Mouse (Mus musculus) stomach, embryonic 14.5 days (tissue): ENCODE results near the gene 2210011C24Rik. TPM values are rescaled to one million over a fixed set of nuclear protein-coding genes. Genes with fewer than 3 reads are reported as not detected.

ENCODE experiments used
- ATAC-seq: fragments of 200-750 bp; cut with Nextera tagmentation; 2 replicates; pipeline ENCODE4 v1.8.0; 2017; ENCODE audit warnings: low read depth, moderate TSS enrichment; ENCODE audit not compliant: insufficient number of reproducible peaks, insufficient read depth, low FRiP score
- H3K27ac ChIP-seq: fragments of 300-500 bp; sonication (generic); 2 replicates; pipeline ENCODE4 v1.5.1; 2014; ENCODE audit warnings: mild to moderate bottlenecking, low read length, moderate library complexity, mixed read lengths
- H3K27me3 ChIP-seq: fragments of 300-500 bp; sonication (generic); 2 replicates; pipeline ENCODE4 v1.6.1; 2014; ENCODE audit warnings: low read length, control low read depth, mixed read lengths; ENCODE audit not compliant: control insufficient read depth, insufficient read depth
- H3K36me3 ChIP-seq: fragments of 300-500 bp; sonication (generic); 2 replicates; pipeline ENCODE4 v1.6.1; 2014; ENCODE audit warnings: mild to moderate bottlenecking, control low read depth, low read length, moderate library complexity, mixed read lengths; ENCODE audit not compliant: control insufficient read depth, insufficient read depth
- H3K4me1 ChIP-seq: fragments of 300-500 bp; sonication (generic); 2 replicates; pipeline ENCODE4 v1.6.1; 2014; ENCODE audit warnings: low read length, control low read depth, mixed read lengths; ENCODE audit not compliant: control insufficient read depth, insufficient read depth
- H3K4me2 ChIP-seq: fragments of 300-500 bp; sonication (generic); replicated peaks from 2 replicates; pipeline ENCODE4 v1.6.1; 2014; ENCODE audit warnings: low read depth, low read length, control low read depth
- H3K4me3 ChIP-seq: fragments of 300-500 bp; sonication (generic); 2 replicates; pipeline ENCODE4 v1.5.1; 2014; ENCODE audit warnings: low read depth, low read length, control low read depth
- H3K9ac ChIP-seq: fragments of 300-500 bp; sonication (generic); replicated peaks from 2 replicates; pipeline ENCODE4 v1.6.1; 2014; ENCODE audit warnings: low read depth, mild to moderate bottlenecking, control low read depth, low read length, moderate library complexity, mixed read lengths
- H3K9me3 ChIP-seq: fragments of 300-500 bp; sonication (generic); 2 replicates; pipeline ENCODE4 v1.6.1; 2016; ENCODE audit warnings: low read depth, low read length, control low read depth; ENCODE audit not compliant: control insufficient read depth
- whole genome bisulfite sequencing: fragments of 180-500 bp; shearing (Covaris S2); extraction: QIAGEN DNeasy Blood & Tissue Kit; methylation state at CpG from one replicate; pipeline ENCODE4 v1.1.7; 2014; 5-methylcytosine and 5-hydroxymethylcytosine counted together
- polyA plus RNA-seq: library from polyadenylated mRNA; unstranded; fragments of >200 nt; fragmentation: Nextera tagmentation; extraction: Ambion mirVana; gene quantifications from 2 replicates; pipeline ENCODE4 v1.2.1, GENCODE M21; 2014

Gene 2210011C24Rik
- polyA plus RNA-seq, 1 experiment from 2014 or later: 1.1 TPM

DNA sequence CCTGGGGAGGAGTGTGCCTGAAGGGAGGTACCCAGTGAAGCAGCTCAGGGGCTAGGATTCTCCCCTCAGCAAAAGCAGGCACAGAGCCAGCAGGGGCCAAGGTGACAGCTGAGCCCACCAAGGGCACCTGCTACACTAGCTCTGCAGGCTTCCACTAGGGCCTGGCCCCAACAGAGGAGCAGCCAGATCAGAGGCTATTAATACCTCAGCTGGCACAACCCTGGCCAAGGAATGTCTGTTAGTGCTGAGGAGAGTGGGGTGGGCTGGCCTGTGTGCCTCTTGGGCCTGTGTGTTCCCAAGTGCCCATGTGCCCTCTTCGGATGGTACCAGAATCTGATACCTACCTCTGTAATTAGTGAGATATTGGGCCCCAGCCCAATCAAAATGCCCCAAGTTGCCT lies 31.7 kb downstream of the 2210011C24Rik start:
- WGBS: 86% methylated on average over 1 of the region's 1 CpGs

DNA sequence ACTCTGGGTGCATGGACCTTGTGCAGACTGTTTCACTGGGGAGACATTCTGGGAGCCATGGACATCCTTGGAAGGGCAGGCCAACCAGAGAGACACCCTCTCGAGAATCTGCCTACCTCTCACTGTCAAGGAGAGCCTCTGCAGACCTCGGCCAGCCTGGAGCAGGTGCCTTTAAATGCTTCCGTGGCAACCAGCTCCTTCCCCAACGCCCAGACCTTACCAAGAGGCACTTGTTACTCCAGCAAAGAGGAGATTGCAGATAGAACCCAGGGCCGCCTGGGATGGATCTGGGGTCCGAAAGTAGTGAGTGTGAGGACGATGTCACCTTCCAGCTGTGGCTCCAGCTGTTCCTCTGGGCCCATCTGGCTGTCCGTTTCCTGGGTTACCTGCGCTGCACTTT lies 33.8 kb downstream of the 2210011C24Rik start:
- no peak for ATAC-seq
- 76% methylated on average over 9 of the region's 9 CpGs for WGBS
- Histone ChIP-seq H3K9me3 (no peaks in the 10 kb centered on the region), H3K9ac (no peak overlapping the region), H3K4me1 (peaks cover 16% of the 10 kb centered on the region; the same call in 1 of the 2 replicates), H3K4me3 (no peak overlapping the region), H3K27me3 (no peaks in the 10 kb centered on the region), H3K27ac (no peak overlapping the region; the same call in 1 of the 2 replicates), H3K36me3 (peaks cover 25% of the 10 kb centered on the region), H3K4me2 (no peak overlapping the region)

More for the DNA sequence above, 31.7 kb downstream of the 2210011C24Rik start:
- H3K9me3 ChIP-seq: no peaks in the 10 kb centered on the region
- no peak for ATAC-seq
- no peak overlapping the region for H3K27ac ChIP-seq
- peaks cover 37% of the 10 kb centered on the region for H3K36me3 ChIP-seq
- no peak overlapping the region for H3K4me2 ChIP-seq
- H3K4me3 ChIP-seq: no peak overlapping the region
- no peak overlapping the region for H3K9ac ChIP-seq
- peaks cover 7% of the 10 kb centered on the region; the same call in 1 of the 2 replicates for H3K4me1 ChIP-seq
- no peaks in the 10 kb centered on the region for H3K27me3 ChIP-seq

DNA sequence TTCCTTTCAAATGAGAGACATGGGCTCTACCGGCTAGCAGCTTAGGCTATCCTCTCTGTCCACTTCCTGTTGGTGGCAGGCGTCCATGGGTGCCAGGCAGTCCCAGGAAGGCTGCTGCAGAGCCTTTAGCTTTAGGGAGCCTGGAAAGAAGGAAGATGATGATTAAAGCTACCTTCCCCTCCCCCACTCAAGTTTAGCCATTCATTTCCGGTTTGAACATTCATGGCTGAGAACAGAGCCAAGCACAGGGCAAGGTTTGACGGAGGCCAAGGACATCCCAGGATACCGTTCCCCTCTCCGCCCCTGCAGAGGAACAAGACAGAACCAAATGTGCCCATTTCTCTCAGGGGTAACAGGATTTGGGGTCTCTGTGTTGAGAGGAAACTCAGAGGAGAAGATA lies 34.3 kb downstream of the 2210011C24Rik start:
- Histone ChIP-seq H3K9ac (no peak overlapping the region), H3K4me2 (no peak overlapping the region), H3K4me1 (peaks cover 16% of the 10 kb centered on the region; the same call in 1 of the 2 replicates), H3K36me3 (peaks cover 22% of the 10 kb centered on the region), H3K9me3 (no peaks in the 10 kb centered on the region), H3K27ac (no peak overlapping the region; the same call in 1 of the 2 replicates), H3K27me3 (no peaks in the 10 kb centered on the region), H3K4me3 (no peak overlapping the region)
- 46% methylated on average over 6 of the region's 6 CpGs for WGBS
- no peak for ATAC-seq

DNA sequence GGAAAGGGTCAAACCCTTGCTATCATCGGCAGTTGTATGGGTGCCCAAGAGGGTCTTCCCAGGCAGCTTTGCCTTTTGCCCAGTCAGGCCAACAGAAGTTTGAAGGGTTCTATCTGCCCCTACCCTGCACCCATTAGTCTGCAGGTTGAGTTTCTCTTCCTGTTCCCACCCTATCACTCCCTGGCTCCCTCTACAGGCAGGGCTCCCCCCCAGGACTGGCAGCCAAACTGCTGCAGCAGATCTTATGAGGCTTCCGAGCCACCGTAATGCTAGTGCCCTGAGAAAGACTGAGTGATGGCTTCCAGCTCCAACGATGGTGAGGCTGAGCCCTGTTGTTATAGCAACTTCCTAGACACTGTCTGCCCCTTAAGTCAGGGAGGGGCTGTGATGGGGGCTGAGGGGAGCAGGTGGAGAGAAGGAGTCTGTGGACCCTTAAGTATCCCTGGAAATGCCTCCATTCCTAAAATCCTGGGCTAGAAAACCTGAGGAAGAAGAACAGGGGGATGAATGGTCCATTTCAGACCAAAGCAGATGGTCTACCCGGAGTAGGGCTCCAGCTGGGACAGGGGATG lies 35.1 kb downstream of the 2210011C24Rik start:
- Histone ChIP-seq H3K4me3 (no peak overlapping the region), H3K9me3 (no peaks in the 10 kb centered on the region), H3K27ac (no peak overlapping the region), H3K4me2 (no peak overlapping the region), H3K9ac (no peak overlapping the region), H3K36me3 (peaks cover 16% of the 10 kb centered on the region), H3K27me3 (no peaks in the 10 kb centered on the region), H3K4me1 (peaks cover 16% of the 10 kb centered on the region; the same call in 1 of the 2 replicates)
- ATAC-seq: no peak
- 72% methylated on average over 5 of the region's 5 CpGs for WGBS

DNA sequence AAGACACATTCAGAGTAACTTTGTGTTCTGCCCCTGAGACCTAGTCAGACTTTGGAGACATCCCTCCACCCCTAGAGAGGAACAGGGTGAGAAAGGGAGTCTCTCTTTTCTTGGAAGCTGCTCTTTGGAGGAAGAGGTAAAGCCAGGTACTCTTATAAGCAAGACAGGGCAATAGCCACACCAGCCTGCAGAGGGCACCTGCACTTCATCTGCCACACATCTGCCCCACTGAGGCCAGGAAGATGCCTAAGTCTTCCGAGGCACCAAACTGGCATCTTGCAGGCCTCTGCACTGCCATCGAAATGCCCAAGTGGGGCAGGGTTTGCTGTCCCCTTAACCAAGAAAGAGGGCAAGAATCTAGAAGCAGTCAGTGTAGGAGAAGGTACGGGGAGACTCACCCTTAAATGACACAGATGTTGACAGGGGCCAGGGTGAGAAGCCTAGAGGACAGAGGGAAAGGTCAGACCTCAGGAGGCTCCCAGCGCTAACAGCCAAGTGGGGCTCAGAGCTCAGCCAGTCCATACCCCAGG lies 35.8 kb downstream of the 2210011C24Rik start:
- WGBS: 87% methylated on average over 4 of the region's 4 CpGs
- Histone ChIP-seq H3K4me3 (no peak overlapping the region), H3K9ac (no peak overlapping the region), H3K9me3 (no peaks in the 10 kb centered on the region), H3K4me2 (no peak overlapping the region), H3K27ac (no peak overlapping the region), H3K4me1 (peaks cover 19% of the 10 kb centered on the region; the same call in 1 of the 2 replicates), H3K36me3 (peaks cover 9% of the 10 kb centered on the region), H3K27me3 (no peaks in the 10 kb centered on the region)
- ATAC-seq: no peak

DNA sequence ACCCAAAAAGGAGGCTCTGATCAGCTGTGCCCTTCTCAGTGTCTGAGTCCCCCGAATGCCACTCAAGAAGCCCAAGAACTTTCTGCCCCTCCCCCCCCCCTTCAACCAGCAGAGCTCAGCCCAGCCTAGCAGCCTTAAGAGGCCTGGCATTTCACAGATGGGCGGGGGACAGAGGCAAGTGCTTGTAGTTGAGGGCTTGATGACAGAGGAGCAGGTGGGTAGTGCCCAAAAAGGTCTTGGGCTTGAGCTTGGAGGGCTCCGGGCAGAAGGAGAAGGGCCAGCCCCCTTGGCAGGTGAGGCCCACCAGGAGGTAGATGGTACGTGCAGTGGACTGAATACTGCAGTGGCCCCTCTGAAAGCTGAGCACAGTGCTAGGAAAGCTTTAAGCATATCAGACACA lies 37.5 kb downstream of the 2210011C24Rik start:
- no peaks in the 10 kb centered on the region for H3K27me3 ChIP-seq
- peaks cover 19% of the 10 kb centered on the region; the same call in 1 of the 2 replicates for H3K4me1 ChIP-seq
- H3K9me3 ChIP-seq: no peaks in the 10 kb centered on the region
- H3K4me3 ChIP-seq: no peak overlapping the region
- 0 out of 2 replicates have a peak overlapping the region, but pooled peaks have one; percentile 1 for H3K4me2 ChIP-seq
- WGBS: 82% methylated on average over 4 of the region's 4 CpGs
- H3K27ac ChIP-seq: no peak overlapping the region
- H3K9ac ChIP-seq: no peak overlapping the region
- H3K36me3 ChIP-seq: no peaks in the 10 kb centered on the region; the same call in 1 of the 2 replicates
- ATAC-seq: no peak

DNA sequence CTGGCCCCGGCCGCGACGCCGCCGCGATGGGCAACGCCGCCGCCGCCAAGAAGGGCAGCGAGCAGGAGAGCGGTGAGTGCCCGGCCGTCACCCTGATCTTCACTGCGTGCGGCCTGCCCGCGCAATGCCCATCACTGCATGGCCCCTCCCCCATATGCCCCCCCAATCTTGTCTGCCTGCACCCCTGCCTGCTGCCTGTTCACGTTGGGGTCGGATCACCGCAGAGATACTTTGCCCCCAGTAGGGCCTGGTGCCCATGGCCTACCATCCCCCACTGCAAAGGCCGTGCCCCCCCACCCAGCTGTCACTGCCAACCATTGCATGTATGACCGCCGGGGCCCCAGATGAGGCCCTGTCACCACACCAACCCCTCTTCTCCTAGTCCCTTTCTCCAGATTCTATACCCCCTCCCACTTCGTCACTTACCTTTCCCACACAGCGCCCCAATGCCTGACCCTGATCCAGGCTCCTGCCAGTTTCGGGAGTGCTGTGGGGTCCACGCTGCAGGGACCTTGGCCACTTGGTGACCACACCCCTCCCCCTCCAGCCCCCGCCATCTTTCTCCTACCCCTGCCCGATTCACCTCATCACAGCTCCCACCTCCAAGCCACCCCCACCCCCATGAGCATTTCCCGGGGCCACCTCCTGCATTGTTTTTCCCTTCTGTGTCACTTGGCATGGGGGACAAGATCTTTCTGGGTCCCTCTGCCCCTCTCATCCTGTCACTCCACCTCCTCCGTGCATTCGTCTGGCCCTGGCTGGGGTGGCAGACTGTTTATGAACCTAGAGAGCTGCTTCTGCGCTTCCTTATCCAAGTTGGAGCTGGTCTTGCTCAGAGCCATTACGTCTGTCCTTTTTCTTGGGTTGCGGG lies 38.6 kb downstream of the 2210011C24Rik start:
- Histone ChIP-seq H3K9ac (peak overlapping the region; percentile 83), H3K4me1 (peaks cover 19% of the 10 kb centered on the region; the same call in 1 of the 2 replicates), H3K4me2 (peak overlapping the region; percentile 98), H3K9me3 (no peaks in the 10 kb centered on the region), H3K4me3 (peak overlapping the region; percentile 90), H3K27ac (peak overlapping the region; percentile 44; the same call in 1 of the 2 replicates), H3K36me3 (peaks cover 4% of the 10 kb centered on the region; the same call in 1 of the 2 replicates), H3K27me3 (no peaks in the 10 kb centered on the region)
- 2% methylated on average over 37 of the region's 37 CpGs for WGBS
- ATAC-seq: peak; percentile 10
